Mouse (Mus musculus): ENCODE data around the gene Mab21l2. TPM values are rescaled to one million over a fixed set of nuclear protein-coding genes. Genes with fewer than 3 reads are reported as not detected.

Mab21l2 gene
- polyA plus RNA-seq, 1 experiment: not detected

DNA sequence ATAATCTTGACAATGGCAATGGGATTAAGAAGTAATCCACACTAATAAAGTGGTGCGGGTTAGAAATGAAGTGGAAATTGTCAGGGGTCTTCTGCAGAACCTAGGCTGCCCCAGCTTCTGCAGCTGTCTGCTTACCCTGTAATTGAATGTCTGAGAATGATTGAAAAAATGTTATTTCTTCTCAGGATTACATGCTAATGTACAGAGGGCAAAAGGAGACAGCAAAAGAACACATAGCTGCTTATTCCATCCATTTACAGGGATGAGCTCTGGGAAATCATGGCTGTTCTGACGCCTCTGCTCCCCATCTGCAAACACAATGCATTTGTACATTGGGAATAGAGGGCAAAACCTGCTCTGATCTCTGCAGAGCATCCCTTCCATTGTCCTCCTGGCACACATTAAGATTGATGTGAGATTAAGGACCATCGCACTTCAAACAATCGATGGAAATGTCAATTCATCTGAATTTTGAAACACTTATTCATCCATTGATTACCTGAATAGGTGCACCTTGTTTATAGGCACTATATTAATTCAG is 7.3 kb downstream of the Mab21l2 start:
- H3K27ac ChIP-seq (ENCODE audit: insufficient read depth, low read length): no peak overlapping the region
- H3K27me3 ChIP-seq (ENCODE audit: control insufficient read depth, insufficient read depth, low read length): peaks cover 3% of the 10 kb centered on the region; the same call in 1 of the 2 replicates
- peaks cover 3% of the 10 kb centered on the region; the same call in 1 of the 2 replicates for H3K36me3 ChIP-seq (ENCODE audit: control insufficient read depth, insufficient read depth, low read length)
- H3K4me1 ChIP-seq (ENCODE audit: control insufficient read depth, insufficient read depth, insufficient read length): no peaks in the 10 kb centered on the region
- no peak for DNase-seq (ENCODE audit: low read depth in 1 of 2, low spot score in 2 of 2)
- TF ChIP-seq CTCF (IDR thresholded peaks at IDR 0.05; ENCODE audit: extremely low read depth, insufficient read depth, insufficient read length, insufficient replicate concordance): no peak
- TF ChIP-seq POLR2A (IDR thresholded peaks at IDR 0.05; ENCODE audit: low read depth, low read length): no peak
- no peak overlapping the region for H3K4me3 ChIP-seq (ENCODE audit: extremely low read depth, insufficient read depth, insufficient read length)
- WGBS: 93% methylated on average over 4 of the region's 4 CpGs

DNA sequence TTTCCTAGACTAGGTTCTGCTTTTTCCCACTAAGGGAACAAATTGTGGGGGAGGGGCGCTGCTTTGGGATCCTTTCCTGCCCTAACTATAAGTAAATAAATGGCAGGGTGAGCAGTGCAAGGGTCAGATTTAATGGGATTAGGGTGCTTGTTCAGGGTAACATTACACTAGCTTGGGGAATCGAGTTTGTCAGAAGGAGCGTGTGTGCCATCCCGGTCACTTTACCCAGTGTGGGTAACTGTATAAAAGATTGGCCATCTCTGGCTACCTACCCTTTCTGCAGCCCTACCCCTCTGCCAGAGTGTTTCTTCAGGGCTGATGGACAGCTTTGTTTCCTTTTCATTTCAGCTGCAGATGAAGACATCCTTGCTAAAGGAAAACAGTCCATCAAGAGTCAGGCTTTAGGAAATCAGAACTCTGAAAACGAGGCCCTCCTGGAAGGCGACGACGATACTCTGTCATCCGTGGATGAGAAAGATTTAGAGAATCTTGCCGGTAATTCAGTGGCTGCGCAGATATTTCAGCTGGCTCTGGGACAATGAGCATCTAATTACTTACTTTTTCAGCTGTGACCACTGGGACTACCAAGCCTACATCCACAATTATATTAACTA is 8.8 kb downstream of the Mab21l2 start:
- no peak for DNase-seq (ENCODE audit: low read depth in 1 of 2, low spot score in 2 of 2)
- H3K36me3 ChIP-seq (ENCODE audit: control insufficient read depth, insufficient read depth, low read length): peaks cover 3% of the 10 kb centered on the region; the same call in 1 of the 2 replicates
- H3K4me1 ChIP-seq (ENCODE audit: control insufficient read depth, insufficient read depth, insufficient read length): no peaks in the 10 kb centered on the region
- WGBS: 95% methylated on average over 11 of the region's 11 CpGs
- no peak overlapping the region for H3K27ac ChIP-seq (ENCODE audit: insufficient read depth, low read length)
- no peak overlapping the region for H3K4me3 ChIP-seq (ENCODE audit: extremely low read depth, insufficient read depth, insufficient read length)
- peaks cover under 1% of the 10 kb centered on the region; the same call in 1 of the 2 replicates for H3K27me3 ChIP-seq (ENCODE audit: control insufficient read depth, insufficient read depth, low read length)
- TF ChIP-seq POLR2A (IDR thresholded peaks at IDR 0.05; ENCODE audit: low read depth, low read length): no peak

DNA sequence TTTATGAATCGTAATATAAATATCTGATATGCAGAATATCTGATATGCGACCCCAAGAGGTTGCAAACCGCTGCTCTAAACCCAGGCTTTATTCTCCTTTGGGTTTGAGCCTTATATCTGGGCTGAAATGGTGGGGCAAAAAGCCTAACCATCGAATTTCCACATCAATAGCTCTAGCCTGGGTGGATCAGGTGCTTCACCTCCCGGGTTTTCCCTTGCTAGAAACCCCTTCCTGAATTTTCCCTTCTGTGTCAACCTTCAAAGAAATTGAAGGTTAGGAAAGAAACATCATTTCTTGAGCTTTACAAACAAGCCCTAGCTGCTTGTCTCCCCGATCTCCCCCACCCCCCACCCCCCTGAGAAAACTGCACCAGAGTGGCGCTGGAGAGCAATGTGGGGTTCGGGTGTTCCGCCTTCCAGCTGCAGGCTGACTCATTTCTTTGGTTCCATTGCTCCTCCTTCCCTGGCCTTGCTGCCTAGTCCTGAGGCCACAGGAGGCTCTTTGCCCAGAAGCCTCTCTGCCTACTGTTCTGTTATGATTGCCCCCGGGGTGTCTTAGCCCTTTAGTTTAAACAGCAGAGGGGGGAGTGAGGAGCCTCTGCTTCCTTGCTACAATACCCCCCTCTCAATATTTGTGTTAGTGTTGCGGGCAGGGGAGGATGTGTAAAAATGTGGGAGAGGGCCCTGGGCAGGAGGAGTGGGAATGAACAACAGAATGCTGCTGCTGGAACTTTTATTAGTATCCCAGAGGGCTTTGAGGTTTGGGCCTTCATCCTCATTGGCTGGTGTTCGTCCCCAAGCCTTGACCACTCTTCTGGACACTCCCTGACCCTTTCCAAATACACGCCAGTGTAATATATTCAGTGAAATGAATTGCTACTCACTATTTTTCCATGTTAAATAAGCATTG is 9.5 kb downstream of the Mab21l2 start:
- no peak for DNase-seq (ENCODE audit: low read depth in 1 of 2, low spot score in 2 of 2)
- Histone ChIP-seq H3K27me3 (ENCODE audit: control insufficient read depth, insufficient read depth, low read length) (no peaks in the 10 kb centered on the region), H3K4me3 (ENCODE audit: extremely low read depth, insufficient read depth, insufficient read length) (no peak overlapping the region), H3K36me3 (ENCODE audit: control insufficient read depth, insufficient read depth, low read length) (peaks cover 3% of the 10 kb centered on the region; the same call in 1 of the 2 replicates), H3K4me1 (ENCODE audit: control insufficient read depth, insufficient read depth, insufficient read length) (no peaks in the 10 kb centered on the region), H3K27ac (ENCODE audit: insufficient read depth, low read length) (no peak overlapping the region)
- TF ChIP-seq POLR2A (IDR thresholded peaks at IDR 0.05; ENCODE audit: low read depth, low read length) (no peak), CTCF (IDR thresholded peaks at IDR 0.05; ENCODE audit: extremely low read depth, insufficient read depth, insufficient read length, insufficient replicate concordance) (no peak)
- WGBS: 74% methylated on average over 13 of the region's 13 CpGs

DNA sequence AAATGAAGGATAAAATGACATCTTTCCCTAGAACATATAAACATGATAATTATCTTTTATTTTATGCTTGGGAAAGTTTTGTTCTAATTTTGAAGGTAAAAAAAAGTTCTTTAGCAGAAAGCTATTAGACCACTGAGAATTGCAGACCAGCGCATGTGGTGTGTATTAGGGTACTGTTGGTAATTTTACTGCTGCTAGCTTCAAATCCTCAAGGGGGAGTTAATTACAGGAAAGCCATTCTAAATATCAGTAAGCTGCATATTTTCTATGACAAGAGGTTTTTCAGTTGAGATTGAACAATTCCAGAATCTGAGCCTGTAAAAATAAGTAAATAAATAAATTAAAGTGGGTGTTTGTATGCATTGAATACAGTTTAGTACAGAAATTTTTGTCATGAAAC is 11.7 kb downstream of the Mab21l2 start:
- DNase-seq (ENCODE audit: low read depth in 1 of 2, low spot score in 2 of 2): no peak
- no peaks in the 10 kb centered on the region for H3K4me1 ChIP-seq (ENCODE audit: control insufficient read depth, insufficient read depth, insufficient read length)
- WGBS: 94% methylated on average over 1 of the region's 1 CpGs
- no peak for TF ChIP-seq POLR2A (IDR thresholded peaks at IDR 0.05; ENCODE audit: low read depth, low read length)
- no peak for TF ChIP-seq CTCF (IDR thresholded peaks at IDR 0.05; ENCODE audit: extremely low read depth, insufficient read depth, insufficient read length, insufficient replicate concordance)
- no peaks in the 10 kb centered on the region for H3K27me3 ChIP-seq (ENCODE audit: control insufficient read depth, insufficient read depth, low read length)
- H3K27ac ChIP-seq (ENCODE audit: insufficient read depth, low read length): no peak overlapping the region
- H3K36me3 ChIP-seq (ENCODE audit: control insufficient read depth, insufficient read depth, low read length): peaks cover 3% of the 10 kb centered on the region; the same call in 1 of the 2 replicates
- H3K4me3 ChIP-seq (ENCODE audit: extremely low read depth, insufficient read depth, insufficient read length): no peak overlapping the region

DNA sequence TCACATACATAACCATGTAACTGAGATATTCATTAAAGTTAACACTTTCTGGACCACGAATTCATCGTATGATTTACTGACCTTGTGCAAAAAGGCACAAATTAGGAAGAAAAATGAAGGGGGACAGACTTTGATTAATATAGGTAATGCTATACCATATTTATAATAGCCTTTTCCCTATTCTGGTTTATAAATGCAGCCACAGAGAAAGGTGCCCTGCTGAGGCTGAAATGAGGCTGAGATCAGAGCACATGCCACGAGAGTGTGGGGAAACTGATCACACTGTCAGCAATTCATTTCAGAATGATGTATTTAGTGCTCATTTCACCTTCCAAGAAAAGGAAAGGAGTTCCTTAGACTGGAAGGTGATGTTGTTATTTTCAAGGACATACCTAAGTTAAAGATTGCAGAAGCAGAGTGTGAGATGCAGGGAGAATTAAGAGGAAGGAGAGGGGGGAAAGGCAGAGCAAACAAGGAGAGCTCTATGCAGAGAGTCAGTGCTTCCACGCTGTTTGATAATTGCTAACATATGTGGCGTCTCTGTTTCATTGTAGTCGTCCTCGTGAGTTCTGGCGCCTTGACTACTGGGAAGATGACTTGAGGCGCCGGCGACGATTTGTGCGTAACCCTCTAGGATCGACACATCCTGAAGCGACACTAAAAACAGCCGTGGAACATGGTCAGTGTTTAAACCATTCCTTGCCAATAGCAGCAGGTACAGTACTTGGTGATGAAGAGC is 16.7 kb downstream of the Mab21l2 start:
- no peak for TF ChIP-seq POLR2A (IDR thresholded peaks at IDR 0.05; ENCODE audit: low read depth, low read length)
- no peak for TF ChIP-seq CTCF (IDR thresholded peaks at IDR 0.05; ENCODE audit: extremely low read depth, insufficient read depth, insufficient read length, insufficient replicate concordance)
- WGBS: 95% methylated on average over 16 of the region's 16 CpGs
- no peaks in the 10 kb centered on the region; the same call in 1 of the 2 replicates for H3K36me3 ChIP-seq (ENCODE audit: control insufficient read depth, insufficient read depth, low read length)

DNA sequence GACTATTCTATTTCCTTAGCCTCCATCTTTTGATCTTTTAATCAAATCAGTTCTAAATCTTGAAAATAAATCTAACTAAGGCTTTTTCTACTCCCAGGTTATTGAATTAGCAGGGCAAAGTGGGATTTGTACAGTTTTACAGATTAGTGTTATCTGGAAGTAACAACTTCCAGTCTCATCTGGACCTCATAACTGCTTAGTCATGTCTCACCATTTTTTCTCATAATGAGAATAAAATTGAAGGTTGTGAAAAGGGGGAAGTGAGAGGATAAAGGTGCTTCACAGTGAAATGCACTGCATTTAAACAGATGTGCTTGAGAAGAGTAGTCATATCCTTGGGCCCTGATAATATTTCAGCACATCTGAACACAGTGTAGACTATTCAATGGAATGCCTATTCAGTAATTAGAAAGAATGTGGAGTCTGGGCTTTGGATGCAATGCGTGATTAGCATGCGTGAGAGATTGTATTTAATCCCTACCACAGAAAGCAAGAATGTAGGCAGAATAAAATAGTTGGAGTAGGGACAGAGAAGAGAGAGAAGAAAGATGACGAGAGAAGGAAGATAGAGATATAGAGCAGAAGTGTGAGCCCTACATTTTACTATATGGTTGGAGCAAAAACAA is 25.4 kb downstream of the Mab21l2 start:
- H3K27ac ChIP-seq (ENCODE audit: insufficient read depth, low read length): no peak overlapping the region
- WGBS: 94% methylated on average over 3 of the region's 3 CpGs
- DNase-seq (ENCODE audit: low read depth in 1 of 2, low spot score in 2 of 2): no peak
- H3K4me1 ChIP-seq (ENCODE audit: control insufficient read depth, insufficient read depth, insufficient read length): no peaks in the 10 kb centered on the region
- H3K36me3 ChIP-seq (ENCODE audit: control insufficient read depth, insufficient read depth, low read length): no peaks in the 10 kb centered on the region
- no peaks in the 10 kb centered on the region for H3K27me3 ChIP-seq (ENCODE audit: control insufficient read depth, insufficient read depth, low read length)
- no peak for TF ChIP-seq POLR2A (IDR thresholded peaks at IDR 0.05; ENCODE audit: low read depth, low read length)
- no peak for TF ChIP-seq CTCF (IDR thresholded peaks at IDR 0.05; ENCODE audit: extremely low read depth, insufficient read depth, insufficient read length, insufficient replicate concordance)
- no peak overlapping the region for H3K4me3 ChIP-seq (ENCODE audit: extremely low read depth, insufficient read depth, insufficient read length)

More for the DNA sequence above, 16.7 kb downstream of the Mab21l2 start:
- Histone ChIP-seq H3K27me3 (ENCODE audit: control insufficient read depth, insufficient read depth, low read length) (no peaks in the 10 kb centered on the region), H3K27ac (ENCODE audit: insufficient read depth, low read length) (no peak overlapping the region), H3K4me1 (ENCODE audit: control insufficient read depth, insufficient read depth, insufficient read length) (no peaks in the 10 kb centered on the region), H3K4me3 (ENCODE audit: extremely low read depth, insufficient read depth, insufficient read length) (no peak overlapping the region)
- DNase-seq (ENCODE audit: low read depth in 1 of 2, low spot score in 2 of 2): no peak
